Mouse (Mus musculus): Measurements from ENCODE around the gene Ostm1. TPM values are rescaled to one million over a fixed set of nuclear protein-coding genes. Genes with fewer than 3 reads are reported as not detected.
A peak's percentile ranks its signal among the peaks of the same experiment; 100 is the strongest.

Gene Ostm1
- polyA plus RNA-seq, 1 experiment: 13.9 TPM

DNA sequence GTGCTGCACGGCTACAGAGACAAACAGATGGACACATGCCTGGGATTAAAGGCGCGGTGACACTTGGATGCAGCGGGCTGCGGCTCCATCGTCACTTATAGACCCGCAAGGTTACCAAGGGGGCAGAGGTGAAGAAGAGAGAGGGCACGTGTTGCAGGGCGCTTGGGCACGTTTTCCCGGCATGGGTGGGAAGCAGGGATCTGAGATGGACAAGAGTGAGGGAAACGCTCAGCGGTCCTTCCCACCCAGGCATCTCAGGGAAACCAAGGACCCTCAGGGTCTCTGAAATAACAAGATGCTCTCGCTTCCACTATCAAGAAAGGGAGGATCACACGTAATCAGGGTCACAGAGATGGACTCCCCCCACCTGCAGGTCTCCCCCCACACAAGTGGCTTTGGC is 10.7 kb upstream of the Ostm1 start:
- no peak overlapping the region for H3ac ChIP-seq (ENCODE audit: control insufficient read depth, insufficient read length)
- TF ChIP-seq REST (IDR thresholded peaks at IDR 0.05; ENCODE audit: insufficient read depth, insufficient read length) (no peak), MYOG (IDR thresholded peaks at IDR 0.05; ENCODE audit: control insufficient read depth in 1 of 3, insufficient read depth in 1 of 3, insufficient read length in 2 of 3, low read depth in 2 of 3) (no peak), MYOD1 (IDR thresholded peaks at IDR 0.05; ENCODE audit: control insufficient read depth in 1 of 3, insufficient read length in 2 of 3, low read depth in 2 of 3) (no peak), SRF (IDR thresholded peaks at IDR 0.05; ENCODE audit: control insufficient read depth, insufficient read length, low read depth) (no peak), POLR2AphosphoS2 (IDR thresholded peaks at IDR 0.05; ENCODE audit: insufficient read length, low read depth) (no peak), TCF3 (IDR thresholded peaks at IDR 0.05; ENCODE audit: insufficient read length, low read depth) (no peak), TCF12 (IDR thresholded peaks at IDR 0.05; ENCODE audit: insufficient read depth, poor library complexity, severe bottlenecking) (no peak), USF1 (IDR thresholded peaks at IDR 0.05; ENCODE audit: low read depth) (no peak), MAX (IDR thresholded peaks at IDR 0.05; ENCODE audit: low read depth) (no peak), CEBPB (IDR thresholded peaks at IDR 0.05; ENCODE audit: insufficient read depth, poor library complexity, severe bottlenecking) (no peak), POLR2A (IDR thresholded peaks at IDR 0.05; ENCODE audit: insufficient read length, low read depth) (no peak), E2F4 (IDR thresholded peaks at IDR 0.05; ENCODE audit: insufficient read depth) (no peak)
- no peaks in the 10 kb centered on the region for H3K79me2 ChIP-seq (ENCODE audit: control insufficient read depth, insufficient read depth)
- H3K4me3 ChIP-seq: no peak overlapping the region
- no peak overlapping the region for H3K4me2 ChIP-seq (ENCODE audit: low read depth)
- H3K27me3 ChIP-seq (ENCODE audit: control insufficient read depth, insufficient read depth, insufficient read length): peaks cover 74% of the 10 kb centered on the region
- H3K36me3 ChIP-seq (ENCODE audit: control insufficient read depth, insufficient read depth): no peaks in the 10 kb centered on the region

DNA sequence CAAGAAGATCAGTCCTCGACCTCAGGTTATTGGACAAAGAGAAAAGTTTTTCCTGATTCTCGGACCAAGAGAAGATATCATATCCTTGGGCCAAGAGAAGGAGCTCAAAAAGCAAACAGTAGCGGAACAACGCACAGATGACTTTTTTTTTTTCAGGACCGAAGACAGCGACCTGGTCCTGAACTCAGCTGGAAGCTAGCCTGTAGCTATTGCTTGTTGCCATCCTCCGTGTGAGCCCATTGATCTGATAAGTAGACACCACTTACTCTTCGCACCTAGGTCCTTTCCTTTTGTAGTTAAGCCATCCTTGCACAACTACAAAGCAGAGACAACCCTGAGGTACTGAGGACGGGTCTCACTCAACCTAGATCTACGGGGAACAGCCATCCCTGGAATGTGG is 9.0 kb upstream of the Ostm1 start:
- Histone ChIP-seq H3K4me2 (ENCODE audit: low read depth) (no peak overlapping the region), H3K79me2 (ENCODE audit: control insufficient read depth, insufficient read depth) (no peaks in the 10 kb centered on the region)

GRCm38 (mm10) chr10:42577525-42578280 is 5.9 kb upstream of the Ostm1 start:
- H3K4me3 ChIP-seq: no peak overlapping the region
- no peaks in the 10 kb centered on the region for H3K36me3 ChIP-seq (ENCODE audit: control insufficient read depth, insufficient read depth)
- H3ac ChIP-seq (ENCODE audit: control insufficient read depth, insufficient read length): no peak overlapping the region
- H3K4me2 ChIP-seq (ENCODE audit: low read depth): no peak overlapping the region
- no peak for TF ChIP-seq USF1 (IDR thresholded peaks at IDR 0.05; ENCODE audit: low read depth)
- no peak for TF ChIP-seq TCF12 (IDR thresholded peaks at IDR 0.05; ENCODE audit: insufficient read depth, poor library complexity, severe bottlenecking)
- no peak for TF ChIP-seq CEBPB (IDR thresholded peaks at IDR 0.05; ENCODE audit: insufficient read depth, poor library complexity, severe bottlenecking)
- no peak for TF ChIP-seq SRF (IDR thresholded peaks at IDR 0.05; ENCODE audit: control insufficient read depth, insufficient read length, low read depth)
- TF ChIP-seq TCF3 (IDR thresholded peaks at IDR 0.05; ENCODE audit: insufficient read length, low read depth): no peak
- no peak for TF ChIP-seq MYOG (IDR thresholded peaks at IDR 0.05; ENCODE audit: control insufficient read depth in 1 of 3, insufficient read depth in 1 of 3, insufficient read length in 2 of 3, low read depth in 2 of 3)
- no peak for TF ChIP-seq POLR2AphosphoS2 (IDR thresholded peaks at IDR 0.05; ENCODE audit: insufficient read length, low read depth)
- TF ChIP-seq MYOD1 (IDR thresholded peaks at IDR 0.05; ENCODE audit: control insufficient read depth in 1 of 3, insufficient read length in 2 of 3, low read depth in 2 of 3): no peak
- no peak for TF ChIP-seq E2F4 (IDR thresholded peaks at IDR 0.05; ENCODE audit: insufficient read depth)
- TF ChIP-seq REST (IDR thresholded peaks at IDR 0.05; ENCODE audit: insufficient read depth, insufficient read length): no peak
- TF ChIP-seq MAX (IDR thresholded peaks at IDR 0.05; ENCODE audit: low read depth): no peak
- H3K27me3 ChIP-seq (ENCODE audit: control insufficient read depth, insufficient read depth, insufficient read length): peaks cover 85% of the 10 kb centered on the region
- no peaks in the 10 kb centered on the region for H3K79me2 ChIP-seq (ENCODE audit: control insufficient read depth, insufficient read depth)

More for the DNA sequence above, 9.0 kb upstream of the Ostm1 start:
- TF ChIP-seq E2F4 (IDR thresholded peaks at IDR 0.05; ENCODE audit: insufficient read depth) (no peak), REST (IDR thresholded peaks at IDR 0.05; ENCODE audit: insufficient read depth, insufficient read length) (peak; percentile 64)
- Histone ChIP-seq H3K27me3 (ENCODE audit: control insufficient read depth, insufficient read depth, insufficient read length) (peaks cover 77% of the 10 kb centered on the region), H3K36me3 (ENCODE audit: control insufficient read depth, insufficient read depth) (no peaks in the 10 kb centered on the region), H3ac (ENCODE audit: control insufficient read depth, insufficient read length) (no peak overlapping the region), H3K4me3 (no peak overlapping the region)

- Histone ChIP-seq H3K79me2 (ENCODE audit: control insufficient read depth, insufficient read depth) (no peaks in the 10 kb centered on the region), H3K4me2 (ENCODE audit: low read depth) (no peak overlapping the region), H3K36me3 (ENCODE audit: control insufficient read depth, insufficient read depth) (no peaks in the 10 kb centered on the region), H3K27me3 (ENCODE audit: control insufficient read depth, insufficient read depth, insufficient read length) (peaks cover 85% of the 10 kb centered on the region), H3ac (ENCODE audit: control insufficient read depth, insufficient read length) (no peak overlapping the region), H3K4me3 (no peak overlapping the region)
- no peak for TF ChIP-seq TCF12 (IDR thresholded peaks at IDR 0.05; ENCODE audit: insufficient read depth, poor library complexity, severe bottlenecking)
- no peak for TF ChIP-seq POLR2A (IDR thresholded peaks at IDR 0.05; ENCODE audit: insufficient read length, low read depth)
- no peak for TF ChIP-seq POLR2AphosphoS2 (IDR thresholded peaks at IDR 0.05; ENCODE audit: insufficient read length, low read depth)
- TF ChIP-seq CEBPB (IDR thresholded peaks at IDR 0.05; ENCODE audit: insufficient read depth, poor library complexity, severe bottlenecking): no peak
- TF ChIP-seq MYOG (IDR thresholded peaks at IDR 0.05; ENCODE audit: control insufficient read depth in 1 of 3, insufficient read depth in 1 of 3, insufficient read length in 2 of 3, low read depth in 2 of 3): no peak
- TF ChIP-seq REST (IDR thresholded peaks at IDR 0.05; ENCODE audit: insufficient read depth, insufficient read length): no peak
- TF ChIP-seq E2F4 (IDR thresholded peaks at IDR 0.05; ENCODE audit: insufficient read depth): no peak
- no peak for TF ChIP-seq USF1 (IDR thresholded peaks at IDR 0.05; ENCODE audit: low read depth)
- no peak for TF ChIP-seq MAX (IDR thresholded peaks at IDR 0.05; ENCODE audit: low read depth)
- no peak for TF ChIP-seq MYOD1 (IDR thresholded peaks at IDR 0.05; ENCODE audit: control insufficient read depth in 1 of 3, insufficient read length in 2 of 3, low read depth in 2 of 3)
- no peak for TF ChIP-seq TCF3 (IDR thresholded peaks at IDR 0.05; ENCODE audit: insufficient read length, low read depth)
- no peak for TF ChIP-seq SRF (IDR thresholded peaks at IDR 0.05; ENCODE audit: control insufficient read depth, insufficient read length, low read depth)
Observed at GRCm38 (mm10) chr10:42578281-42578675, 5.3 kb upstream of the Ostm1 start.

Data from myocyte (in vitro differentiated cells).